Mouse (Mus musculus) intestine, embryonic 15.5 days (tissue): ENCODE data around the gene Yif1a. TPM values are rescaled to one million over a fixed set of nuclear protein-coding genes. Genes with fewer than 3 reads are reported as not detected.

Experiments
- ATAC-seq: fragments of 200-750 bp; cut with Nextera tagmentation; 2 replicates; pipeline ENCODE4 v1.8.0; 2017; ENCODE audit warnings: moderate TSS enrichment, moderate library complexity
- H3K27ac ChIP-seq: fragments of 300-500 bp; sonication (generic); 2 replicates; pipeline ENCODE4 v1.5.1; 2015; ENCODE audit warnings: mild to moderate bottlenecking, inconsistent platforms
- H3K27me3 ChIP-seq: fragments of 300-500 bp; sonication (generic); replicated peaks from 2 replicates; pipeline ENCODE4 v1.6.1; 2015; ENCODE audit warnings: inconsistent platforms
- H3K36me3 ChIP-seq: fragments of 300-500 bp; sonication (generic); 2 replicates; pipeline ENCODE4 v1.6.1; 2015; ENCODE audit warnings: inconsistent platforms
- H3K4me1 ChIP-seq: fragments of 300-500 bp; sonication (generic); replicated peaks from 2 replicates; pipeline ENCODE4 v1.6.1; 2015; ENCODE audit warnings: inconsistent platforms
- H3K4me2 ChIP-seq: fragments of 300-500 bp; sonication (generic); replicated peaks from 2 replicates; pipeline ENCODE4 v1.6.1; 2015; ENCODE audit warnings: mild to moderate bottlenecking, inconsistent platforms
- H3K4me3 ChIP-seq: fragments of 300-500 bp; sonication (generic); replicated peaks from 2 replicates; pipeline ENCODE4 v1.5.1; 2015; ENCODE audit warnings: inconsistent platforms
- H3K9ac ChIP-seq: fragments of 300-500 bp; sonication (generic); 2 replicates; pipeline ENCODE4 v1.6.1; 2015; ENCODE audit warnings: inconsistent platforms
- H3K9me3 ChIP-seq: fragments of 300-500 bp; sonication (generic); 2 replicates; pipeline ENCODE4 v1.6.1; 2016; ENCODE audit warnings: inconsistent platforms
- WGBS: fragments of 180-500 bp; shearing (Covaris S2); methylation state at CpG from one replicate; pipeline ENCODE4 v1.1.7; 2015; 5-methylcytosine and 5-hydroxymethylcytosine counted together
- polyA plus RNA-seq: library from polyadenylated mRNA; unstranded; fragments of >200 nt; fragmentation: Nextera tagmentation; extraction: Ambion mirVana; gene quantifications from 2 replicates; pipeline ENCODE4 v1.2.1, GENCODE M21; 2015

Yif1a gene
- polyA plus RNA-seq, 1 experiment from 2014 or later = 109 TPM

- Histone ChIP-seq H3K27me3 (no peaks in the 10 kb centered on the region), H3K9ac (no peak overlapping the region), H3K4me2 (no peak overlapping the region), H3K27ac (no peak overlapping the region), H3K9me3 (no peaks in the 10 kb centered on the region), H3K36me3 (peaks cover 20% of the 10 kb centered on the region), H3K4me1 (peaks cover 17% of the 10 kb centered on the region), H3K4me3 (no peak overlapping the region)
- WGBS = 93% methylated on average over 7 of the region's 7 CpGs
- ATAC-seq = no peak
Measured at GRCm38 (mm10) chr19:5113783-5114182, 25.4 kb downstream of the Yif1a start.

GRCm38 (mm10) chr19:5117494-5118383 is 29.4 kb downstream of the Yif1a start:
- Histone ChIP-seq H3K9ac (peak overlapping the region; percentile 75), H3K36me3 (no peaks in the 10 kb centered on the region), H3K27me3 (no peaks in the 10 kb centered on the region), H3K9me3 (no peaks in the 10 kb centered on the region), H3K27ac (peak overlapping the region; percentile 88), H3K4me1 (peaks cover 14% of the 10 kb centered on the region), H3K4me3 (peak overlapping the region; percentile 88), H3K4me2 (peak overlapping the region; percentile 72)
- WGBS = under 1% methylated on average over 79 of the region's 83 CpGs
- ATAC-seq = peak; percentile 95

- H3K27ac ChIP-seq = peak within 1 kb of the TSS; percentile 88
- under 1% methylated on average over 18 of the region's 18 CpGs for WGBS
Measured at GRCm38 (mm10) chr19:5118384-5118698, 30.0 kb downstream of the Yif1a start, which contains the start of gene Klc2. Gene Klc2, minus strand, starts transcription at chr19:5118560.

GRCm38 (mm10) chr19:5122492-5122891 is 34.2 kb downstream of the Yif1a start:
- Histone ChIP-seq H3K36me3 (no peaks in the 10 kb centered on the region), H3K27me3 (no peaks in the 10 kb centered on the region), H3K4me1 (peaks cover 7% of the 10 kb centered on the region), H3K9ac (no peak overlapping the region), H3K27ac (no peak overlapping the region), H3K9me3 (no peaks in the 10 kb centered on the region), H3K4me2 (no peak overlapping the region), H3K4me3 (no peak overlapping the region)
- no peak for ATAC-seq
- 75% methylated on average over 10 of the region's 10 CpGs for WGBS

More at GRCm38 (mm10) chr19:5118384-5118698, 30.0 kb downstream of the Yif1a start, which contains the start of gene Klc2:
- Histone ChIP-seq H3K9me3 (no peaks in the 10 kb centered on the region), H3K4me2 (peak within 1 kb of the TSS; percentile 72), H3K4me1 (peaks cover 14% of the 10 kb centered on the region), H3K9ac (peak within 1 kb of the TSS; percentile 75), H3K27me3 (no peaks in the 10 kb centered on the region), H3K36me3 (no peaks in the 10 kb centered on the region), H3K4me3 (peak within 1 kb of the TSS; percentile 88)
- no peak for ATAC-seq

GRCm38 (mm10) chr19:5123241-5123640 is 34.9 kb downstream of the Yif1a start:
- H3K27me3 ChIP-seq = no peaks in the 10 kb centered on the region
- peaks cover 7% of the 10 kb centered on the region for H3K4me1 ChIP-seq
- 82% methylated on average over 3 of the region's 3 CpGs for WGBS
- no peak overlapping the region for H3K27ac ChIP-seq
- no peak for ATAC-seq
- H3K9ac ChIP-seq = no peak overlapping the region
- H3K4me2 ChIP-seq = no peak overlapping the region
- H3K9me3 ChIP-seq = no peaks in the 10 kb centered on the region
- H3K4me3 ChIP-seq = no peak overlapping the region
- no peaks in the 10 kb centered on the region for H3K36me3 ChIP-seq

- Histone ChIP-seq H3K9ac (no peak overlapping the region), H3K9me3 (no peaks in the 10 kb centered on the region), H3K27ac (no peak overlapping the region), H3K36me3 (no peaks in the 10 kb centered on the region), H3K4me3 (no peak overlapping the region), H3K27me3 (no peaks in the 10 kb centered on the region), H3K4me1 (no peaks in the 10 kb centered on the region), H3K4me2 (no peak overlapping the region)
- ATAC-seq = no peak
- 59% methylated on average over 7 of the region's 7 CpGs for WGBS
Measured at GRCm38 (mm10) chr19:5124055-5124614, 35.8 kb downstream of the Yif1a start.

- no peaks in the 10 kb centered on the region for H3K4me1 ChIP-seq
- no peaks in the 10 kb centered on the region for H3K36me3 ChIP-seq
- H3K4me3 ChIP-seq = no peak overlapping the region
- ATAC-seq = no peak
- no peaks in the 10 kb centered on the region for H3K27me3 ChIP-seq
- no peak overlapping the region for H3K9ac ChIP-seq
- H3K9me3 ChIP-seq = no peaks in the 10 kb centered on the region
- no peak overlapping the region for H3K4me2 ChIP-seq
- WGBS = 29% methylated on average over 1 of the region's 1 CpGs
- H3K27ac ChIP-seq = no peak overlapping the region
Measured at GRCm38 (mm10) chr19:5129770-5130169, 41.4 kb downstream of the Yif1a start.

GRCm38 (mm10) chr19:5131237-5131636 is 42.9 kb downstream of the Yif1a start:
- Histone ChIP-seq H3K4me3 (no peak overlapping the region), H3K27me3 (no peaks in the 10 kb centered on the region), H3K27ac (no peak overlapping the region), H3K4me2 (no peak overlapping the region), H3K4me1 (no peaks in the 10 kb centered on the region), H3K9me3 (no peaks in the 10 kb centered on the region), H3K9ac (no peak overlapping the region), H3K36me3 (no peaks in the 10 kb centered on the region)
- no peak for ATAC-seq
- WGBS = 63% methylated on average over 4 of the region's 4 CpGs

GRCm38 (mm10) chr19:5139640-5140039 is 51.3 kb downstream of the Yif1a start:
- Histone ChIP-seq H3K36me3 (peaks cover 8% of the 10 kb centered on the region), H3K4me2 (no peak overlapping the region), H3K27ac (no peak overlapping the region), H3K4me3 (no peak overlapping the region), H3K9ac (no peak overlapping the region), H3K4me1 (no peaks in the 10 kb centered on the region), H3K9me3 (no peaks in the 10 kb centered on the region), H3K27me3 (no peaks in the 10 kb centered on the region)
- ATAC-seq = no peak
- WGBS = 4% methylated on average over 2 of the region's 2 CpGs

Other genes with a start within 250 kb of the Yif1a start
- 51.3 and 56.7 TPM in 2 replicates for gene Ccs, start 249.2 kb upstream of the Yif1a start, polyA plus RNA-seq
- not detected in 2 replicates for gene Ccdc87, start 249.2 kb upstream of the Yif1a start, polyA plus RNA-seq
- 25.2 and 26.3 TPM in 2 replicates for gene Ctsf, start 233.4 kb upstream of the Yif1a start, polyA plus RNA-seq
- gene Actn3, start 210.6 kb upstream of the Yif1a start, polyA plus RNA-seq = 1.2 and 1.7 TPM in 2 replicates
- gene Zdhhc24, start 209.9 kb upstream of the Yif1a start, polyA plus RNA-seq = 9.8 and 10.3 TPM in 2 replicates
- 2.3 TPM in 2 replicates for gene Bbs1, start 181.9 kb upstream of the Yif1a start, polyA plus RNA-seq
- 126 and 135 TPM in 2 replicates for gene Dpp3, start 160.3 kb upstream of the Yif1a start, polyA plus RNA-seq
- 2.0 and 2.4 TPM in 2 replicates for gene Peli3, start 145.4 kb upstream of the Yif1a start, polyA plus RNA-seq
- gene Mrpl11, start 126.4 kb upstream of the Yif1a start, polyA plus RNA-seq = 102 and 116 TPM in 2 replicates
- 0.21 and 0.24 TPM in 2 replicates for gene Npas4, start 98.2 kb upstream of the Yif1a start, polyA plus RNA-seq
- gene Slc29a2, start 64.7 kb upstream of the Yif1a start, polyA plus RNA-seq = 4.6 and 4.9 TPM in 2 replicates
- gene B4gat1, start 49.7 kb upstream of the Yif1a start, polyA plus RNA-seq = 36.1 and 36.2 TPM in 2 replicates
- gene AC124502.3, start 49.6 kb upstream of the Yif1a start, polyA plus RNA-seq = 2.4 and 2.8 TPM in 2 replicates
- 37.5 and 44.7 TPM in 2 replicates for gene Brms1, start 47.2 kb upstream of the Yif1a start, polyA plus RNA-seq
- gene Rin1, start 38.1 kb upstream of the Yif1a start, polyA plus RNA-seq = 2.7 and 3.9 TPM in 2 replicates
- 47.7 and 48.0 TPM in 2 replicates for gene Cd248, start 20.5 kb upstream of the Yif1a start, polyA plus RNA-seq
- gene Tmem151a, start 3.0 kb upstream of the Yif1a start, polyA plus RNA-seq = 5.6 and 6.5 TPM in 2 replicates
- gene Cnih2, start 10.0 kb downstream of the Yif1a start, polyA plus RNA-seq = 12.7 and 13.4 TPM in 2 replicates
- gene Rab1b, start 18.5 kb downstream of the Yif1a start, polyA plus RNA-seq = 216 and 223 TPM in 2 replicates
- gene Klc2, start 30.0 kb downstream of the Yif1a start, polyA plus RNA-seq = 12.1 and 16.6 TPM in 2 replicates
- gene Pacs1, start 184.6 kb downstream of the Yif1a start, polyA plus RNA-seq = 15.6 and 15.8 TPM in 2 replicates
- gene Sf3b2, start 206.9 kb downstream of the Yif1a start, polyA plus RNA-seq = 282 and 289 TPM in 2 replicates
- gene Gal3st3, start 209.8 kb downstream of the Yif1a start, polyA plus RNA-seq = 2.1 and 2.4 TPM in 2 replicates
- gene Catsper1, start 247.2 kb downstream of the Yif1a start, polyA plus RNA-seq = not detected in 2 replicates